Mouse (Mus musculus) liver, postnatal 0 days (tissue): ENCODE results near the gene Pnliprp2.

Source experiments
- CTCF ChIP-seq: sonication (generic); IDR thresholded peaks from 2 replicates; pipeline ENCODE4 v1.5.1; 2016; ENCODE audit warnings: antibody characterized with exemption, low read depth
- EP300 ChIP-seq: IDR thresholded peaks from 2 replicates; pipeline ENCODE4 v1.6.1; 2016; ENCODE audit warnings: antibody characterized with exemption, low read depth, mild to moderate bottlenecking

DNA sequence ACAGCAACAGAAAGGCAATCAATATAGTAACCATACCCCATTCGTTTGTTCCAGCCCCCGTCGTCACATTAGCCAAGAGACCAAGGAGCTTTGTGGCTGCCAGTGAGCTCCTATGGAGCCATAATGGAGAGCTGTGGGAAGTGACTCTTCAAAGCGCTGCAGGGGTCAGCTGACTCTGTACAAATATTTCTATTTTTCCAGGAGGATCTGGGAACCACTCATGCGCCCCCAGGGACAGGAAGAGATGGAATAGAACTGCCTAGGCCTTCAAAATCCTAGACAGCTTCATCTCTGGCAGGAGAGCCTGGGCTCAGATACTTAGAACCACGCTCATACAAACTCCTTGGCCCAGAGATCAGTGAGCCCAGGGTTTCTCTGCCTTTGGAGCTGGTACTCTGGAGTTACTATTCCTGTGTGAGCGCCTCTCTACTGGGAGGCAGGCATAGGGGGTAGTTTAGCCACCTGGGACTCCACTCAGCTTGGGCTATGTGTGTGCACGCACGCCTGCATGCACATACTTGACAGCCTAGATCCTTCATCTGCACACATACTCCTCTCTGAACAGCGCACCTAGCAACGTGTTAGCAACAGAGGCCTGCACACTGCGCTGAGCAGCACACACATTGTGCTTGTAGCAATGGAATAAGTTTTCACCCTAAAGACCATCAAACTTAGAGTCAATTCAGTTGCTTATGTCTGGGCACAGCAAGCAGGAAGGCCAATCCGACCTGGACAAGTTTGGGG, 55.8 kb downstream of the Pnliprp2 start:
- TF ChIP-seq CTCF (no peak), EP300 (no peak)
